Mouse (Mus musculus) C2C12 (cell line): ENCODE results near the gene Med26.

Experiments
- CEBPB ChIP-seq: IDR thresholded peaks from one replicate; pipeline ENCODE4 v1.6.1; 2011; ENCODE audit warnings: low read depth, mild to moderate bottlenecking, control low read depth, moderate library complexity
- CTCF ChIP-seq: IDR thresholded peaks from one replicate; pipeline ENCODE4 v1.5.1; 2011; ENCODE audit not compliant: control insufficient read depth, insufficient read depth, insufficient read length
- FOSL1 ChIP-seq: IDR thresholded peaks from one replicate; pipeline ENCODE4 v1.8.0; 2011; ENCODE audit warnings: mild to moderate bottlenecking, low read length; ENCODE audit not compliant: poor library complexity, insufficient read depth, severe bottlenecking
- MAX ChIP-seq: IDR thresholded peaks from one replicate; pipeline ENCODE4 v1.6.1; 2011; ENCODE audit warnings: mild to moderate bottlenecking, control low read depth
- MYOD1 ChIP-seq: IDR thresholded peaks from one replicate; pipeline ENCODE4 v1.6.1; 2011; ENCODE audit warnings: low read depth; ENCODE audit not compliant: control insufficient read depth, insufficient read length
- MYOG ChIP-seq: IDR thresholded peaks from one replicate; pipeline ENCODE4 v1.6.1; 2011; ENCODE audit not compliant: control insufficient read depth, insufficient read length; ENCODE audit errors: extremely low read depth
- USF1 ChIP-seq: IDR thresholded peaks from one replicate; pipeline ENCODE4 v1.6.1; 2011; ENCODE audit warnings: low read depth, mild to moderate bottlenecking, control low read depth, moderate library complexity

GRCm38 (mm10) chr8:72589286-72589685, 41.2 kb upstream of the Med26 start:
- TF ChIP-seq CTCF, result no peak
- TF ChIP-seq MYOG, result no peak
- no peak for TF ChIP-seq MAX
- no peak for TF ChIP-seq MYOD1
- no peak for TF ChIP-seq USF1
- no peak for TF ChIP-seq CEBPB
- TF ChIP-seq FOSL1, result no peak
